Mouse (Mus musculus): ENCODE measurements around the gene Cd80. TPM values are rescaled to one million over a fixed set of nuclear protein-coding genes. Genes with fewer than 3 reads are reported as not detected.

Cd80 gene
- polyA plus RNA-seq, 1 experiment = 0.33 TPM

GRCm38 (mm10) chr16:38463305-38463704 is 7.9 kb downstream of the Cd80 start:
- TF ChIP-seq CTCF (IDR thresholded peaks at IDR 0.05; ENCODE audit: borderline replicate concordance, extremely low read depth, insufficient read depth, insufficient read length) = no peak
- no peak for TF ChIP-seq POLR2A (IDR thresholded peaks at IDR 0.05; ENCODE audit: borderline replicate concordance, extremely low read depth, insufficient read depth, insufficient read length, poor library complexity, severe bottlenecking)
- DNase-seq (ENCODE audit: low read depth) = no peak

GRCm38 (mm10) chr16:38466089-38466488 is 10.7 kb downstream of the Cd80 start:
- no peak for DNase-seq (ENCODE audit: low read depth)
- TF ChIP-seq CTCF (IDR thresholded peaks at IDR 0.05; ENCODE audit: borderline replicate concordance, extremely low read depth, insufficient read depth, insufficient read length) (no peak), POLR2A (IDR thresholded peaks at IDR 0.05; ENCODE audit: borderline replicate concordance, extremely low read depth, insufficient read depth, insufficient read length, poor library complexity, severe bottlenecking) (no peak)

DNA sequence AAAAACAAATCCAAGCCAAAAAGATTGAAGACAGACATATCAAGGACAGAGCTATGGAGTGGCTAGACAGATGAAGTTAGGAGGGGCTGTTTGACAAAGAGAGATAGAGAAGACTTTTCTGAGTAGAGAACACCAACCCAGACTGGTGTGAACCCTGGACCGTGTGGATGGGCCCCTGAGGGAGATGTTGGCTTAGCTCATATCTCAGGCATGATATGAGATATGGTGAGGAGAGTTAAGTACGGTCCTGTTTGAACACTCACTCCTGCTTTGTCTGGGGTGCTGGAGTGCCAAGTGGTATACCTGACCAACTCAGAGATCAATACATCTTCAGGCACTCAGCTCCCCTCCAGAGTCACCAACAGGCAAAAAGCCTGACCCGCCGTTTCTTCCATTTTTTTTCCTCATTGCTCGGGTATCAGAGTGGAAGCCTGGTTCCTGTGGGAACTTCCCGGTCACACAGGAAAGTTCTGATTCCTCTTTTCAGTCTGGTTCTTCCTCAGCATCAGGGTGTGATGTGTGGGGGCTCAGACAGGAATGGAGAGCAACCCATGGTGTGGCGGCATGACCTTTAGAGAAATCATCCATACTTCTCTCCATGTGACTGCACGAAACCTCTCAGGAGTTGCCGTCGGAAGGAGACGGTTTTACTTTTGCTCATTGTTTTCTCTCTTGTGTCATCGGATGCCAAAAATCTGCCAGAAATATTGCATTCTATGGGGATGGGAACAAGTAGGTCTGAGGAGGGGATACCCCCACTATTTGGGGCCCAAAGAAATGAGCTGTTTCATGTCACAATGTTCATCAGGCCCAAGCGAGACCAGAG is 11.9 kb downstream of the Cd80 start:
- no peak for DNase-seq (ENCODE audit: low read depth)
- TF ChIP-seq CTCF (IDR thresholded peaks at IDR 0.05; ENCODE audit: borderline replicate concordance, extremely low read depth, insufficient read depth, insufficient read length) (no peak), POLR2A (IDR thresholded peaks at IDR 0.05; ENCODE audit: borderline replicate concordance, extremely low read depth, insufficient read depth, insufficient read length, poor library complexity, severe bottlenecking) (no peak)

DNA sequence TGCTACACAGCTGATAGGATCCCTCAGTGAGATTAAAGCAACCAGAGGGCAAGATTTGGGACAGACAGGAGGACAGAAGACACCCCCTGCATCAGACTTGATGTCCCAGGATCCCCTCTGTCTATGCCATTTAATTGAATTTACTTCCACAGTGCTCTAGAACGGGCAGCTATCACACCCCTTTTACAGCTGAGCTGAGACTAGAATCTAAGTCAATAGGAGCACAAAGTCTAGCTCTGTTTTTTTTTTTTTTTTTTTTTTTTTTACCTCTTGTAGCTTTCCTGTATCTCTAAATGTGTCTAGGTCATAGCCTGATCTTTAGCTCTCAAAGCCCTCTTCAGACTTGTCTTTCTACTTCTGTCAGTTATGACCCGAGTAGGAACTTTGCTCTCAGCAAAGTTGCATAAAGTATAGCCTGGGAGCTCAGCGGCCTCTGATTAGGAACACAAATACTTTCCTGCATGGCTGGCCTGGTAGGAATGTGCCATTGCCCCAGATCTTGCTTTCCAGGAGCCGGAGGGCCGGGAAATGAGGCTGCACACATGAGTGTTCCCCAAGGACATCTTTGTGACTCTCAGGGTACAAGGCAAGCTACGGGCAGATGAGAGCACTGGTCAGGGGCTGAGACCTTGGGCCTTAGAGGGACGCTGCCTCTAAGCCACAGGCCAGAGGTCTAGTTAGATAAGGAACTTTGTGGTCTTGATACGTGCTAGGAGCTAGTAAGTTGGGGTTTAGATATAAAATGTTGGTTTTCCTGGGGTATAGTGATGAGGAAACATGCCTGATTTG is 12.8 kb downstream of the Cd80 start:
- no peak for TF ChIP-seq CTCF (IDR thresholded peaks at IDR 0.05; ENCODE audit: borderline replicate concordance, extremely low read depth, insufficient read depth, insufficient read length)
- no peak for TF ChIP-seq POLR2A (IDR thresholded peaks at IDR 0.05; ENCODE audit: borderline replicate concordance, extremely low read depth, insufficient read depth, insufficient read length, poor library complexity, severe bottlenecking)
- no peak for DNase-seq (ENCODE audit: low read depth)

GRCm38 (mm10) chr16:38468706-38469018 is 13.3 kb downstream of the Cd80 start:
- no peak for TF ChIP-seq CTCF (IDR thresholded peaks at IDR 0.05; ENCODE audit: borderline replicate concordance, extremely low read depth, insufficient read depth, insufficient read length)
- no peak for TF ChIP-seq POLR2A (IDR thresholded peaks at IDR 0.05; ENCODE audit: borderline replicate concordance, extremely low read depth, insufficient read depth, insufficient read length, poor library complexity, severe bottlenecking)
- no peak for DNase-seq (ENCODE audit: low read depth)

- TF ChIP-seq CTCF (IDR thresholded peaks at IDR 0.05; ENCODE audit: borderline replicate concordance, extremely low read depth, insufficient read depth, insufficient read length) (no peak), POLR2A (IDR thresholded peaks at IDR 0.05; ENCODE audit: borderline replicate concordance, extremely low read depth, insufficient read depth, insufficient read length, poor library complexity, severe bottlenecking) (no peak)
Observed at GRCm38 (mm10) chr16:38469437-38469836, 14.1 kb downstream of the Cd80 start.

GRCm38 (mm10) chr16:38471697-38472506 is 16.5 kb downstream of the Cd80 start:
- DNase-seq (ENCODE audit: low read depth) = no peak
- TF ChIP-seq CTCF (IDR thresholded peaks at IDR 0.05; ENCODE audit: borderline replicate concordance, extremely low read depth, insufficient read depth, insufficient read length) (no peak), POLR2A (IDR thresholded peaks at IDR 0.05; ENCODE audit: borderline replicate concordance, extremely low read depth, insufficient read depth, insufficient read length, poor library complexity, severe bottlenecking) (no peak)

More at GRCm38 (mm10) chr16:38469437-38469836, 14.1 kb downstream of the Cd80 start:
- no peak for DNase-seq (ENCODE audit: low read depth)

DNA sequence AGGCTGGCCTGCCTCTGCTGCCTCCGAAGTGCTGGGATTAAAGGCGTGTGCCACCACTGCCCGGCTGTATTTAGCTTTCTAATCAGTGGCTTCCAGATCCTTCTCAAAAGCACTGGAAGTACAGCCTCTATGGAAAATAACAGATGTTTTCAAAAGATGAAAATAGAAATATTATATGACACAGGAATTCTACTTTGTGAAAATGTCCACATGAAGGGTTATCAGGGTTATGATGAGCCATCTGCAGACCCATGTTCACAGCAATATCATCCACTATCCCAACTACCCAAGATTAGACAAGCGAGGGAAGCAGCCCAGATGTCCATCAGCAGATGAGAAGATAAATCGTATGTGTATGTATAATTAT is 17.1 kb downstream of the Cd80 start:
- TF ChIP-seq CTCF (IDR thresholded peaks at IDR 0.05; ENCODE audit: borderline replicate concordance, extremely low read depth, insufficient read depth, insufficient read length) (no peak), POLR2A (IDR thresholded peaks at IDR 0.05; ENCODE audit: borderline replicate concordance, extremely low read depth, insufficient read depth, insufficient read length, poor library complexity, severe bottlenecking) (no peak)
- DNase-seq (ENCODE audit: low read depth) = no peak

DNA sequence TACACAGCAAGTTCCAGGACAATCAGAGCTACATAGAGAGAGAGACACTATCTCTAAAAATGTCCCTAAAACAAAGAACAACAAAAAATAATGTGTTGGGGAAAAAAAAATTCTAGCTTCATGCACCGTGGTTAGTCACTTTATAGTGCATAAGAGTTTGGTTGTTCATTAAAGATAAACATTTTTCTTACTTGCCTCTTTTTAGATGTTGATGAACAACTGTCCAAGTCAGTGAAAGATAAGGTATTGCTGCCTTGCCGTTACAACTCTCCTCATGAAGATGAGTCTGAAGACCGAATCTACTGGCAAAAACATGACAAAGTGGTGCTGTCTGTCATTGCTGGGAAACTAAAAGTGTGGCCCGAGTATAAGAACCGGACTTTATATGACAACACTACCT is 18.3 kb downstream of the Cd80 start:
- TF ChIP-seq CTCF (IDR thresholded peaks at IDR 0.05; ENCODE audit: borderline replicate concordance, extremely low read depth, insufficient read depth, insufficient read length) = no peak

DNA sequence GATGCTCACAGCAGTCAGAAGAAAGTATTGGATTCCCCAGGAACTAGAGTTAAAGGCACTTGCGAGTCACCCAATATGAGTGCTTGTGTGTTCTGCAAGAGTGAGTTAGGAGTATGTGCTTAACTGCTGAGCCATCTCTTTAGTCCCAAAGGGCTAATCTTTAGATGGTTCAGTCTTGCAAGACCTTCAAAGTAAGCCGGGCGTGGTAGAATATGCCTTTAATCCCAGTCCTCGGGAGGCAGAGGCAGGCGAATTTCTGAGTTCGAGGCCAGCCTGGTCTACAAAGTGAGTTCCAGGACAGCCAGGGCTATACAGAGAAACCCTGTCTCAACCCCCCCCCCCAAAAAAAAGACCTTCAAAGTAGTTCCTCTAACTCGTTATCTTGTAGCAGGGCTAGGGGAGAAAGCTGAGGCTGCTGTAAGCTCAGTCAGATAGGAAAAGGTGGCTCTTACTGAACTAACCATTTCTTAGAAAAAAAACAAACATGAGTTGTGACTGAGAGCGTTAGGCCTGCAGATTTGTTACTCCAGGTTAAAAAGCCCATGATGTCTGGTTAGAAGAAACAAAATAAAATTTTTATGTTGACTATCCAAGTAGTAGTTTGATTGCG is 19.4 kb downstream of the Cd80 start:
- no peak for DNase-seq (ENCODE audit: low read depth)
- no peak for TF ChIP-seq POLR2A (IDR thresholded peaks at IDR 0.05; ENCODE audit: borderline replicate concordance, extremely low read depth, insufficient read depth, insufficient read length, poor library complexity, severe bottlenecking)
- TF ChIP-seq CTCF (IDR thresholded peaks at IDR 0.05; ENCODE audit: borderline replicate concordance, extremely low read depth, insufficient read depth, insufficient read length) = no peak

More for the DNA sequence above, 18.3 kb downstream of the Cd80 start:
- no peak for DNase-seq (ENCODE audit: low read depth)

All from brain, embryonic 14.5 days (tissue).